Mouse (Mus musculus) limb, embryonic 10.5 days (tissue): ENCODE measurements around the gene Fam126a. TPM values are rescaled to one million over a fixed set of nuclear protein-coding genes. Genes with fewer than 3 reads are reported as not detected.
A peak's percentile ranks its signal among the peaks of the same experiment; 100 is the strongest.

Source experiments
- DNase-seq: peaks from one replicate; pipeline ENCODE4 v3.0.0-alpha.2; 2017; ENCODE audit warnings: low spot score
- H3K27ac ChIP-seq: fragments of 300-500 bp; sonication (generic); 2 replicates; pipeline ENCODE4 v1.5.1; 2016; ENCODE audit warnings: mild to moderate bottlenecking
- H3K27me3 ChIP-seq: fragments of 300-500 bp; sonication (generic); 2 replicates; pipeline ENCODE4 v1.6.1; 2016; ENCODE audit warnings: low read depth, mild to moderate bottlenecking; ENCODE audit not compliant: poor library complexity, severe bottlenecking
- H3K36me3 ChIP-seq: fragments of 300-500 bp; sonication (generic); 2 replicates; pipeline ENCODE4 v1.6.1; 2016; ENCODE audit warnings: mild to moderate bottlenecking, moderate library complexity
- H3K4me1 ChIP-seq: fragments of 300-500 bp; sonication (generic); 2 replicates; pipeline ENCODE4 v1.6.1; 2016
- H3K4me3 ChIP-seq: fragments of 300-500 bp; sonication (generic); 2 replicates; pipeline ENCODE4 v1.5.1; 2016; ENCODE audit warnings: mild to moderate bottlenecking, moderate library complexity
- H3K9me3 ChIP-seq: fragments of 300-500 bp; sonication (generic); replicated peaks from 2 replicates; pipeline ENCODE4 v1.6.1; 2016; ENCODE audit warnings: mild to moderate bottlenecking
- WGBS: fragments of 180-500 bp; shearing (Covaris S2); methylation state at CpG from one replicate; pipeline ENCODE4 v1.1.7; 2016; 5-methylcytosine and 5-hydroxymethylcytosine counted together
- polyA plus RNA-seq: library from polyadenylated mRNA; unstranded; fragments of >200 nt; fragmentation: Nextera tagmentation; extraction: Ambion mirVana; gene quantifications from 2 replicates; pipeline ENCODE4 v1.2.1, GENCODE M21; 2016

Gene Fam126a
- 15.8 and 23.3 TPM in 2 replicates for polyA plus RNA-seq

GRCm38 (mm10) chr5:24030579-24030969 is at the start of gene Fam126a:
TSS of gene Fam126a (minus strand) at chr5:24030690.
- Histone ChIP-seq H3K9me3 (no peaks in the 10 kb centered on the region), H3K27me3 (no peaks in the 10 kb centered on the region), H3K4me1 (peaks cover 8% of the 10 kb centered on the region), H3K4me3 (peak within 1 kb of the TSS; percentile 88), H3K36me3 (no peaks in the 10 kb centered on the region), H3K27ac (peak within 1 kb of the TSS; percentile 87)
- peak; percentile 91 for DNase-seq
- 0% methylated on average over 16 of the region's 16 CpGs for WGBS

- H3K4me1 ChIP-seq = peaks cover 8% of the 10 kb centered on the region
- H3K27me3 ChIP-seq = no peaks in the 10 kb centered on the region
- no peak overlapping the region for H3K27ac ChIP-seq
- H3K4me3 ChIP-seq = no peak overlapping the region
- no peak for DNase-seq
- H3K36me3 ChIP-seq = no peaks in the 10 kb centered on the region
- 85% methylated on average over 7 of the region's 7 CpGs for WGBS
- H3K9me3 ChIP-seq = no peaks in the 10 kb centered on the region
Measured at GRCm38 (mm10) chr5:24078420-24079179, 48.1 kb upstream of the Fam126a start.

- Histone ChIP-seq H3K27me3 (no peaks in the 10 kb centered on the region), H3K27ac (peak overlapping the region; percentile 74; the same call in 1 of the 2 replicates), H3K9me3 (no peaks in the 10 kb centered on the region), H3K36me3 (no peaks in the 10 kb centered on the region), H3K4me1 (peaks cover 8% of the 10 kb centered on the region), H3K4me3 (peak overlapping the region; percentile 34)
- 21% methylated on average over 7 of the region's 7 CpGs for WGBS
- DNase-seq = no peak
Measured at GRCm38 (mm10) chr5:24077739-24078306, 47.3 kb upstream of the Fam126a start.

- peak; percentile 56 for DNase-seq
- Histone ChIP-seq H3K4me1 (peaks cover 8% of the 10 kb centered on the region), H3K9me3 (no peaks in the 10 kb centered on the region), H3K36me3 (no peaks in the 10 kb centered on the region), H3K27me3 (no peaks in the 10 kb centered on the region), H3K4me3 (peak overlapping the region; percentile 34), H3K27ac (peak overlapping the region; percentile 74)
- 4% methylated on average over 15 of the region's 15 CpGs for WGBS
Measured at GRCm38 (mm10) chr5:24076986-24077718, 46.7 kb upstream of the Fam126a start.

GRCm38 (mm10) chr5:24072031-24072430 is 41.5 kb upstream of the Fam126a start:
- Histone ChIP-seq H3K36me3 (no peaks in the 10 kb centered on the region), H3K4me3 (no peak overlapping the region), H3K27me3 (no peaks in the 10 kb centered on the region), H3K27ac (no peak overlapping the region), H3K4me1 (peaks cover 7% of the 10 kb centered on the region), H3K9me3 (no peaks in the 10 kb centered on the region)
- no peak for DNase-seq
- 75% methylated on average over 6 of the region's 6 CpGs for WGBS

GRCm38 (mm10) chr5:24068955-24069354 is 38.5 kb upstream of the Fam126a start:
- Histone ChIP-seq H3K27me3 (no peaks in the 10 kb centered on the region), H3K4me3 (no peak overlapping the region), H3K9me3 (no peaks in the 10 kb centered on the region), H3K36me3 (no peaks in the 10 kb centered on the region), H3K4me1 (0 out of 2 replicates have a peak, but pooled peaks cover 2% of the 10 kb centered on the region), H3K27ac (no peak overlapping the region)
- WGBS = 84% methylated on average over 6 of the region's 6 CpGs
- no peak for DNase-seq

DNA sequence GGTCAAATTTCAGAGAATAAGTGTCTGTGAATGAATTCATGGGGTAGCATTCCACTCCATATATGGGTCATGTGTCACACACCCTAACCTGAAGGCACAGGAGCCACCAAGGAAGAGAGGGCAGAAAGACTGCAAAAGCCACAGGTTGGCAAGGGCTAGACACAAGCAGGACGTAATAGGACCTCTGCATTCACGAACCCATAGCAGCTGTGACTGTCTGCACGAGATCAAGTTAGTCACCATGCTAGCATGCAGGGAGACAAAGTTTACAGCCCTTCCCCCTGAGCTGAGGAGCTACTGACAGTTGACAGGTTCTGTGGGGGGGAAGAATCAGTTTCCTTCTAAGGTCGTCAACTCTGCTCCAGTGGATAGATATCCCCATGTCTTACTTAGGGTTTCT is 33.1 kb upstream of the Fam126a start:
- no peaks in the 10 kb centered on the region for H3K36me3 ChIP-seq
- 74% methylated on average over 4 of the region's 4 CpGs for WGBS
- H3K4me3 ChIP-seq = no peak overlapping the region
- no peaks in the 10 kb centered on the region for H3K4me1 ChIP-seq
- H3K27ac ChIP-seq = no peak overlapping the region
- H3K9me3 ChIP-seq = no peaks in the 10 kb centered on the region
- H3K27me3 ChIP-seq = no peaks in the 10 kb centered on the region
- no peak for DNase-seq

- Histone ChIP-seq H3K27me3 (no peaks in the 10 kb centered on the region), H3K4me1 (no peaks in the 10 kb centered on the region), H3K27ac (no peak overlapping the region), H3K9me3 (no peaks in the 10 kb centered on the region), H3K36me3 (no peaks in the 10 kb centered on the region), H3K4me3 (no peak overlapping the region)
- 83% methylated on average over 6 of the region's 6 CpGs for WGBS
- no peak for DNase-seq
Measured at GRCm38 (mm10) chr5:24063034-24063433, 32.5 kb upstream of the Fam126a start.

- H3K36me3 ChIP-seq = no peaks in the 10 kb centered on the region
- 67% methylated on average over 3 of the region's 3 CpGs for WGBS
- H3K27me3 ChIP-seq = no peaks in the 10 kb centered on the region
- no peaks in the 10 kb centered on the region for H3K4me1 ChIP-seq
- no peak for DNase-seq
- no peak overlapping the region for H3K4me3 ChIP-seq
- H3K27ac ChIP-seq = no peak overlapping the region
- H3K9me3 ChIP-seq = no peaks in the 10 kb centered on the region
Measured at GRCm38 (mm10) chr5:24060949-24061348, 30.5 kb upstream of the Fam126a start.

- no peak for DNase-seq
- no peaks in the 10 kb centered on the region for H3K27me3 ChIP-seq
- 72% methylated on average over 3 of the region's 3 CpGs for WGBS
- no peaks in the 10 kb centered on the region for H3K36me3 ChIP-seq
- H3K9me3 ChIP-seq = no peaks in the 10 kb centered on the region
- no peaks in the 10 kb centered on the region for H3K4me1 ChIP-seq
- H3K27ac ChIP-seq = no peak overlapping the region
- no peak overlapping the region for H3K4me3 ChIP-seq
Measured at GRCm38 (mm10) chr5:24057592-24057991, 27.1 kb upstream of the Fam126a start.

DNA sequence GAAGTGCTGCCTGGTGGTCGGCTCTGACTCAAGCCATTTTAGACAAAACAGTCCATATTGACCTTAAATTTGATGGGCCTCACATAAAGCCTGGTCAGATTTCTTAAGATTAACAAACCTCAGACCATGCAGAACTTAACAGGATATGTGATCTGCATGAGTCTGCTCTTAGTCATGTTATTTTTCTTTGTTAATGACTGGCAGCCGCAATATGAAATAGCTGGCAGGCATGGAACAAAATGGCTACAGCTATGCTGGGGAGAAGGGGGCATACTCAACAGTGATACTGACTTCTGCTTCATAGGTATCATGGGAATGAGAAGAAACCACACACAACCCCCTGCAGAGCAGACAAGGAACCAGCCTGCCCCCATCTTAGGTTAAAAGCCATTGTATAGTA is 26.4 kb upstream of the Fam126a start:
- no peaks in the 10 kb centered on the region for H3K36me3 ChIP-seq
- no peaks in the 10 kb centered on the region for H3K27me3 ChIP-seq
- DNase-seq = no peak
- peaks cover 2% of the 10 kb centered on the region for H3K4me1 ChIP-seq
- no peak overlapping the region for H3K27ac ChIP-seq
- 89% methylated on average over 2 of the region's 2 CpGs for WGBS
- H3K9me3 ChIP-seq = no peaks in the 10 kb centered on the region
- no peak overlapping the region for H3K4me3 ChIP-seq

- Histone ChIP-seq H3K4me1 (peaks cover 5% of the 10 kb centered on the region), H3K9me3 (no peaks in the 10 kb centered on the region), H3K4me3 (no peak overlapping the region), H3K36me3 (no peaks in the 10 kb centered on the region), H3K27me3 (no peaks in the 10 kb centered on the region), H3K27ac (no peak overlapping the region)
- DNase-seq = no peak
- WGBS = 88% methylated on average over 3 of the region's 3 CpGs
Measured at GRCm38 (mm10) chr5:24054382-24054781, 23.9 kb upstream of the Fam126a start.
